Mouse (Mus musculus): ENCODE results near the gene Trpv6.

DNA sequence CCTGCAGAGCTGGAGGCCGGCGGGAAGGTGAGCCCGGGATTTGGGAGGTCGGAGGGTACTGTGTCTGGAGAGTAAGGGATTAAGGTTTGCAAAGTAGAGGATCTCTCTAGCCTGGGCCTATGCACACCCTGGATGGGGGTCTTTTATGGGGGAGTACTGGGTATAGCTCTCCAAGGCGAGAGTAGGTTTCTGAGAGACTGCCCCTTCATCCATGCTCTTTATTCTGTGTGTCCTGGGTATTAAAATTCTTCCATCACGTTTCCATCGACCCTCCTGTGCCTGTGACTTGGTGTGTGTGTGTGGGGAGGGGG is 30.5 kb downstream of the Trpv6 start:
- TF ChIP-seq E2F4 (IDR thresholded peaks at IDR 0.05; ENCODE audit: insufficient read depth) (no peak), POLR2AphosphoS2 (IDR thresholded peaks at IDR 0.05; ENCODE audit: insufficient read length, low read depth) (no peak), USF1 (IDR thresholded peaks at IDR 0.05; ENCODE audit: low read depth) (no peak), POLR2A (IDR thresholded peaks at IDR 0.05; ENCODE audit: insufficient read length, low read depth) (no peak), MYOG (IDR thresholded peaks at IDR 0.05; ENCODE audit: control insufficient read depth in 1 of 3, insufficient read depth in 1 of 3, insufficient read length in 2 of 3, low read depth in 2 of 3) (no peak), TCF3 (IDR thresholded peaks at IDR 0.05; ENCODE audit: insufficient read length, low read depth) (no peak), CEBPB (IDR thresholded peaks at IDR 0.05; ENCODE audit: insufficient read depth, poor library complexity, severe bottlenecking) (no peak)

All from myocyte (in vitro differentiated cells).